In the genomic region with DNA sequence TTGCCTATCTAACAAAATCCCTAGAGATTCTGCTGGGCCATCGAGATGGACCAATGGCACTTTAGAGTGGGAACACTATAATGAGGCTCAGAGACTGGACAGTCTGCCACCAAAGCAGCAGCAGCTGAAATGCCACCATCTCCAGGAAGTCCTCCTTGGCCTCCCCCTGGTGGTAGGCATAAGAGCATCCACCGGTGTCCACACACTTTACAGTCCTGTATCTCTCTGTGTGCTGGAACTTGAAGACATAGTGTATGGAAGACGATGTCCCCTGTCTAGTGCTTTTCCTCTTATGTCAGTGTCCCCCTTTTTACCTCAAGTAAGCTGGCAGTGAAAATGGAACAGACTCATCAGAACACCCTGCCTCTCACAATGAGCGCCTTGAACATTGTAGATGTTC, we compare ENCODE assay signal across 8 mouse cellular contexts. TPM values are rescaled to one million over a fixed set of nuclear protein-coding genes. Genes with fewer than 3 reads are reported as not detected.
DNase-seq lines count a peak whose midpoint lies in the region; ATAC-seq and TF ChIP-seq lines count a peak whose summit lies in the region.

No protein-coding gene starts in this region.

- no peaks in the 10 kb centered on the region for H3K9me3 ChIP-seq in forebrain, embryonic 10.5 days
- 0 out of 2 replicates have a peak, but pooled peaks cover 1% of the 10 kb centered on the region for H3K9me3 ChIP-seq in forebrain, embryonic 12.5 days
- peaks cover 3% of the 10 kb centered on the region; the same call in 1 of the 2 replicates for H3K9me3 ChIP-seq in megakaryocyte, embryonic 14.5 days

- H3K36me3 ChIP-seq in forebrain, embryonic 10.5 days (replicated peaks), result no peaks in the 10 kb centered on the region
- H3K36me3 ChIP-seq in forebrain, embryonic 12.5 days (replicated peaks), result no peaks in the 10 kb centered on the region
- peaks cover 19% of the 10 kb centered on the region for H3K36me3 ChIP-seq in megakaryocyte, embryonic 14.5 days (replicated peaks; ENCODE audit: low read length)

- 0 out of 2 replicates have a peak overlapping the region, but pooled peaks have one; percentile 76 for H3K27ac ChIP-seq in forebrain, embryonic 10.5 days
- no peak overlapping the region for H3K27ac ChIP-seq in forebrain, embryonic 12.5 days
- H3K27ac ChIP-seq in cortical plate, adult 2 months (ENCODE audit: insufficient read depth, low read length), result no peak overlapping the region

- peaks cover 34% of the 10 kb centered on the region for H3K4me1 ChIP-seq in forebrain, embryonic 10.5 days
- H3K4me1 ChIP-seq in forebrain, embryonic 12.5 days, result peaks cover 15% of the 10 kb centered on the region
- no peaks in the 10 kb centered on the region for H3K4me1 ChIP-seq in cortical plate, adult 2 months (ENCODE audit: control insufficient read depth, insufficient read depth, low read length)
- peaks cover 68% of the 10 kb centered on the region for H3K4me1 ChIP-seq in megakaryocyte, embryonic 14.5 days

- no peak overlapping the region for H3K4me3 ChIP-seq in forebrain, embryonic 10.5 days
- H3K4me3 ChIP-seq in forebrain, embryonic 12.5 days (replicated peaks), result no peak overlapping the region
- H3K4me3 ChIP-seq in cortical plate, adult 2 months (ENCODE audit: insufficient read depth, low read length), result no peak overlapping the region
- H3K4me3 ChIP-seq in megakaryocyte, embryonic 14.5 days (replicated peaks), result peak overlapping the region; percentile 88

- peaks cover 41% of the 10 kb centered on the region for H3K27me3 ChIP-seq in forebrain, embryonic 10.5 days (ENCODE audit: poor library complexity, severe bottlenecking)
- peaks cover 38% of the 10 kb centered on the region for H3K27me3 ChIP-seq in forebrain, embryonic 12.5 days
- H3K27me3 ChIP-seq in megakaryocyte, embryonic 14.5 days (replicated peaks), result no peaks in the 10 kb centered on the region

- no peak for DNase-seq in forebrain, embryonic 10.5 days (ENCODE audit: extremely low spot score, low spot score)
- peak; percentile 54 to 59 for DNase-seq in B cell, adult 2 months
- DNase-seq in Muller cell, postnatal 12 days (ENCODE audit: inconsistent ontology term), result no peak
- no peak for DNase-seq in urinary bladder, postnatal 36 days (ENCODE audit: low spot score in 2 of 2)
- no peak for DNase-seq in frontal cortex, postnatal 14 days (ENCODE audit: low spot score in 2 of 2)

- 81% methylated on average over 4 of the region's 4 CpGs for WGBS in forebrain, embryonic 10.5 days
- WGBS in forebrain, embryonic 12.5 days, result 78% methylated on average over 4 of the region's 4 CpGs

- no peak overlapping the region for H3K9ac ChIP-seq in forebrain, embryonic 12.5 days

- no peak for ATAC-seq in forebrain, embryonic 12.5 days (ENCODE audit: low FRiP score)

- H3K4me2 ChIP-seq in forebrain, embryonic 12.5 days, result no peak overlapping the region

- TF ChIP-seq CTCF in cortical plate, adult 2 months (IDR thresholded peaks at IDR 0.05; ENCODE audit: extremely low read depth, insufficient read depth, low read length), result 0 out of 2 replicates have a peak, but pooled peaks have one; percentile 6

- no peak for TF ChIP-seq POLR2A in cortical plate, adult 2 months (IDR thresholded peaks at IDR 0.05; ENCODE audit: extremely low read depth, insufficient read depth, low read length)

RNA-seq across cellular contexts. Expression of a gene that starts 1.0 kb away (rescaled TPM):
- polyA plus RNA-seq in forebrain, embryonic 10.5 days (2016; fragmentation: Nextera tagmentation; extraction: Ambion mirVana), result 1.9 and 2.1 TPM in 2 replicates
- polyA plus RNA-seq in forebrain, embryonic 12.5 days (2016; fragmentation: Nextera tagmentation; extraction: Ambion mirVana), result 1.4 TPM in 2 replicates
- 21.9 and 23.9 TPM in 2 replicates for polyA plus RNA-seq in cortical plate, adult 2 months (2012; rRNA removed)
- polyA plus RNA-seq in megakaryocyte, embryonic 14.5 days (2012; ENCODE audit: insufficient read depth, low replicate concordance), result 1.4 and 2.2 TPM in 2 replicates

Comparison
In these comparisons a context has a peak if more than half of its experiments do, and no peak if none do; other contexts are left out.
1. DNase-seq: peak in B cell, adult 2 months (2 of 2); none in forebrain, embryonic 10.5 days (single experiment), Muller cell, postnatal 12 days (single experiment), urinary bladder, postnatal 36 days (0 of 2) and frontal cortex, postnatal 14 days (0 of 2).